Mouse (Mus musculus) lung, postnatal 0 days (tissue): ENCODE measurements around the gene Fndc9.
A peak's percentile ranks its signal among the peaks of the same experiment; 100 is the strongest.

Experiments
- CTCF ChIP-seq: IDR thresholded peaks from 2 replicates; pipeline ENCODE4 v1.5.1; 2016; ENCODE audit warnings: antibody characterized with exemption, mild to moderate bottlenecking
- EP300 ChIP-seq: IDR thresholded peaks from 2 replicates; pipeline ENCODE4 v1.6.1; 2016; ENCODE audit warnings: antibody characterized with exemption, mild to moderate bottlenecking, control low read depth

DNA sequence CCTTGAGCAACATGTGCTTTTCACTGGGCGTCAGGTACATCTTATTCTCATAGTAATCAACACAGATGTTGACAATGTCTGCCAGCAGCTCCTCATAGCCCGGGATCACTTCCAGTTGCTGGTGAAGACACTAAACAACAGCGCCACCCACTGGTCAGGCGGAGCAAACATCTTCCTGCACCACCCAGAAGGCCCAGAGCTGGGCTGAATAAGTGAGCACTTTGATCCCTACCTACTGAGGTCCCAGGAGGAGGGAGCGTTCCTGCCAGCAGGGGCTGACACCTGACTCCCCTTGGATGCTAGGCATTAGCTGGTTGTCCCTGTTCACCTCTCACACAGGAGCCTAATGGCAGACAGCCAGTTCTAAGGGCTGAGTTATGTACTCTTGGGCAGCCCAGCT, 41.4 kb downstream of the Fndc9 start:
- TF ChIP-seq CTCF (peak; percentile 64), EP300 (no peak)
